Mouse (Mus musculus) forebrain, embryonic 16.5 days (tissue): ENCODE measurements around the gene Csf2rb2. TPM values are rescaled to one million over a fixed set of nuclear protein-coding genes. Genes with fewer than 3 reads are reported as not detected.
"Not testable (repeated sequence)": the region's sequence is repeated elsewhere in the genome, so short reads cannot be mapped to it uniquely, and the experiment has no call there.

ENCODE experiments used
- ATAC-seq: fragments of 200-750 bp; cut with Nextera tagmentation; 2 replicates; pipeline ENCODE4 v1.8.0; 2017; ENCODE audit warnings: mild to moderate bottlenecking, moderate library complexity
- H3K27ac ChIP-seq: fragments of 300-500 bp; sonication (generic); 2 replicates; pipeline ENCODE4 v1.5.1; 2014; ENCODE audit warnings: low read length, control low read depth
- H3K27me3 ChIP-seq: fragments of 300-500 bp; sonication (generic); replicated peaks from 2 replicates; pipeline ENCODE4 v1.6.1; 2014; ENCODE audit warnings: low read length; ENCODE audit not compliant: control insufficient read depth, insufficient read depth
- H3K36me3 ChIP-seq: fragments of 300-500 bp; sonication (generic); 2 replicates; pipeline ENCODE4 v1.6.1; 2014; ENCODE audit not compliant: control insufficient read depth, insufficient read depth
- H3K4me1 ChIP-seq: fragments of 300-500 bp; sonication (generic); replicated peaks from 2 replicates; pipeline ENCODE4 v1.6.1; 2014; ENCODE audit warnings: low read length; ENCODE audit not compliant: control insufficient read depth, insufficient read depth
- H3K4me2 ChIP-seq: fragments of 300-500 bp; sonication (generic); 2 replicates; pipeline ENCODE4 v1.6.1; 2014; ENCODE audit warnings: mild to moderate bottlenecking, low read length, control low read depth
- H3K4me3 ChIP-seq: fragments of 300-500 bp; sonication (generic); replicated peaks from 2 replicates; pipeline ENCODE4 v1.5.1; 2014; ENCODE audit warnings: mild to moderate bottlenecking, low read length, control low read depth
- H3K9ac ChIP-seq: fragments of 300-500 bp; sonication (generic); replicated peaks from 2 replicates; pipeline ENCODE4 v1.6.1; 2014; ENCODE audit warnings: low read depth, low read length, control low read depth
- H3K9me3 ChIP-seq: fragments of 300-500 bp; sonication (generic); 2 replicates; pipeline ENCODE4 v1.6.1; 2016; ENCODE audit warnings: low read length; ENCODE audit not compliant: control insufficient read depth
- WGBS: fragments of 180-500 bp; shearing (Covaris S2); extraction: QIAGEN DNeasy Blood & Tissue Kit; methylation state at CpG from one replicate; pipeline ENCODE4 v1.1.7; 2014; 5-methylcytosine and 5-hydroxymethylcytosine counted together
- polyA plus RNA-seq: library from polyadenylated mRNA; unstranded; fragments of >200 nt; fragmentation: Nextera tagmentation; extraction: Ambion mirVana; gene quantifications from 2 replicates; pipeline ENCODE4 v1.2.1, GENCODE M21; 2015

Gene Csf2rb2
- polyA plus RNA-seq, 1 experiment from 2014 or later: 0.06 TPM

DNA sequence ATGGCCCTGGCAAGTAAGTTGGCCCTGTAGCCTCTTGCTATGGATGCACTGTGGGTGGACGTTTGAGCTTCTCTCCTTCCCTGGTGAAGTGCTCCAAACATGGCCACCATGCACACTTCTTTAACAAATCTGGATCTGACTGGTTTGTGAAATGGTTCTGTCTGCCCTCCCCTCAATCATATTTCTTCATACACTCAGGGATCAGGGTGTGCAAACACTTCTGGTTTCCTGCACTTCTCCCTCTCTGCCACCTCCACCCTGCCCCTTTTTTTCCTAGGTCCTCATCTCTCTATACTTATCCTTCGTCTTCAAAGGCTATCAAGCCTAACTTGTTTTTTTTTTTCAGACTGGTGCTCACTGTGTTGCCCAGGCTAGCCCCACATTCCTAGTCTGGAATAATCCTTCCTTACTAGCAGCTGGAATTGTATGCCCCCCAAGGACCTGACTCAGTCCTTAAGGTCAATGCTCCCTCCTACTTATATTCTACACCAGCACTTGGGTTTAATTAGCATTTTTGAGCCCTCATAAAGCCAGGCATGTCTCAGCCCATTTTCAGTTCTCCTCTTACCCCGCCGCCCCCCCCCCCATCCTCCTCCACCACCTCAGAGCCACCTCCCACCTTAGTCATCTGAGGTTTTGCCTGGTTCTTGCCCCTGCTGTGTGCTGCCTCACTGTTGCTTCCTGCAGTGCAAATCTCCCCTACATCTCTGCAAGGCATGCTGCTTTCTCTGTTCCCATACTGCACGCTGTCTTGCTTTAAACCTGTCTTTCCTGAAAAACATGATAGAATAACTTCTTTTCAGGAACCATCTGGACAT, 26.2 kb upstream of the Csf2rb2 start:
- H3K27ac ChIP-seq: no peak overlapping the region

DNA sequence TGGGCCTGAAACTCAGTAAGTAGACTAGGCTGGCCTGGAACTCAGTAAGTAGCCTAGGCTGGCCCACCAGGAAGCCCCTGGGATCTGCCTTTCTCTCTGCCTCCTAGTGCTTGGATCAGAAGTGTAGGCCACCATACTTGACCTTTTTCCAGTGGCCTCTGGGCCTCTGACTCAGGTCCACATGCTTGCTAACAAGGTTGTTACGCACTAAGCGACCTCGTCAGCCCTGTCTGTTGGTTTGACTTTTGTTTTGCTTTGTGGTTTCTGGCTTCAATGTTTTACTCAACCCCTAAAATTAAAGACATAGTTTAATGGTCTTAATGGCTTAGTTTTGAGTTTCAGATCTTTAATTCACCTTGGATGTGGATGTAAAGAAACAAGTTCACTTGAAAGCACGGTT, 25.2 kb upstream of the Csf2rb2 start:
- Histone ChIP-seq H3K4me1 (no peaks in the 10 kb centered on the region), H3K4me2 (no peak overlapping the region), H3K9me3 (no peaks in the 10 kb centered on the region), H3K4me3 (no peak overlapping the region), H3K27me3 (no peaks in the 10 kb centered on the region), H3K9ac (no peak overlapping the region), H3K36me3 (no peaks in the 10 kb centered on the region), H3K27ac (no peak overlapping the region)
- WGBS: 85% methylated on average over 4 of the region's 4 CpGs
- ATAC-seq: no peak

More for the DNA sequence above, 26.2 kb upstream of the Csf2rb2 start:
- no peaks in the 10 kb centered on the region for H3K4me1 ChIP-seq
- H3K4me3 ChIP-seq: no peak overlapping the region
- WGBS: 73% methylated on average over 5 of the region's 5 CpGs
- H3K36me3 ChIP-seq: no peaks in the 10 kb centered on the region
- H3K9ac ChIP-seq: no peak overlapping the region
- H3K9me3 ChIP-seq: no peaks in the 10 kb centered on the region
- no peaks in the 10 kb centered on the region for H3K27me3 ChIP-seq
- no peak for ATAC-seq
- H3K4me2 ChIP-seq: no peak overlapping the region

DNA sequence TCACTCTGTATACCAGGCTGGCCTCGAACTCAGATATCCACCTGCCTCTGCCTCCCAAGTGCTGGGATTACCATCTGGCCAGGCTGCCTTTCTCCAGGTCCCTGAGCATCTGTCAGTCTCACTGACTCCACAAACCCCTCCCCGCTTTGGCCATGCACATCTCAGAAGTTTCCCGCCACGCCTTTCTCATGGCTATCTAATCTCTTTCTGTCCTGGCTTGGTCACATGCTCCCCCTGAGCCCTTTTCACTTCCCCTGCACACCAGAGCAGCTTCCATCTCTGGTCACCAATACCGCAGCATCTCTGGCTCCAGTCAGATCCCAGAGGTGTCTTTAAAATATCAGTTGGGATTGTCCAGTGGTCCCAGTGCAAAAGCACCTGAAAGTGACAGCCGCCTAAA, 24.5 kb upstream of the Csf2rb2 start:
- not testable (repeated sequence) for H3K36me3 ChIP-seq, H3K4me3 ChIP-seq, H3K9me3 ChIP-seq, ATAC-seq, H3K9ac ChIP-seq, H3K4me1 ChIP-seq, H3K4me2 ChIP-seq, H3K27ac ChIP-seq, H3K27me3 ChIP-seq
- 74% methylated on average over 6 of the region's 6 CpGs for WGBS

DNA sequence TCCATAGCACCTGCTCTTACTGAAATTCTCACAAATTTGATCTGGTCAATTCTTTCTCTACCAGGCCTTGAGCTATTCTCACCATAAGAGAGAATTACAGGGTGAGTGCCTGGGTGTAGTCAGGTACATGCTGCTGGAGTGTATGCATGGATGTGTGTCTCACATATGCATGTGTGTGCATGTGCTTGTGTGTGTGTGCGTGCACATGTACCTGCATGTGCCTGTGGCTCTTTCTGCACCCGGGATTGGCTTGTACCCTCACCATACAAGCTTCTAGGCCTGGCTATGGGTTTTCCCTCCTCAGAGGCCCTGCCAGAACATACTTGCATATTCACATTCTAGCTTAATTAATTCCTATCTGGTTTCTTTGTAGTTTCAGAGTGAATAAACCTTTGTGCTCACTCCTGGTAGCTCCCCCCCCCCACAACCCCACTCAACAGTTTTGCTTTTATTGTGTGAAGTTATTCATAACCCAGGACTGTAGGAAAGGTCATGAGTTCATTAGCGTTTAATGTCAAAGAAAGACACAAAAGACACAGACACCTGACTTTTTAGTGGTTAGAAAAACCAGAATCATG, 23.1 kb upstream of the Csf2rb2 start:
- WGBS: 61% methylated on average over 3 of the region's 3 CpGs
- no peaks in the 10 kb centered on the region for H3K9me3 ChIP-seq

GRCm38 (mm10) chr15:78327753-78328341, 22.3 kb upstream of the Csf2rb2 start:
- H3K9ac ChIP-seq, H3K4me1 ChIP-seq, H3K4me2 ChIP-seq, ATAC-seq, H3K36me3 ChIP-seq, H3K27me3 ChIP-seq, H3K9me3 ChIP-seq, H3K4me3 ChIP-seq, H3K27ac ChIP-seq: not testable (repeated sequence)
- WGBS: 86% methylated on average over 6 of the region's 6 CpGs

More for the DNA sequence above, 23.1 kb upstream of the Csf2rb2 start:
- no peaks in the 10 kb centered on the region for H3K4me1 ChIP-seq
- no peak overlapping the region for H3K4me3 ChIP-seq
- no peak overlapping the region for H3K27ac ChIP-seq
- ATAC-seq: no peak
- H3K27me3 ChIP-seq: no peaks in the 10 kb centered on the region
- no peak overlapping the region for H3K9ac ChIP-seq
- H3K4me2 ChIP-seq: no peak overlapping the region
- H3K36me3 ChIP-seq: no peaks in the 10 kb centered on the region

DNA sequence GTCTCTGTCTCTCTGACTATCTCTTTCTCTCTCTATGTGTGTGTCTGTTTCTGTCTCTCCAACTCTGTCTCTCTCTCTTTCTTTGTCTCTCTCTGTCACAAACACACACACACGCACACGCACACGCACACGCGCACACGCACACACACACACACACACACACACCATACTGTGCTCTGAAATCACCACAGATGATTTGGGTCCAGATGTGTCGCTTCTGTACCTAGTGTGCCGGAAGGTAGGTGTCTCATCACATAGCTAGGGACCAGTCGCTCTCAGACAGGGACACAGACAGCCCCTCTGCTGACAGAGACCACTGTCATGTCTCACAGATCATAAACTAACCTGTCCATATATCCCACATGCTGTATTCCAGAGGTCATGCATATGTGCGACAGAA, 21.2 kb upstream of the Csf2rb2 start:
- WGBS: 92% methylated on average over 10 of the region's 10 CpGs
- H3K36me3 ChIP-seq: no peaks in the 10 kb centered on the region
- H3K9me3 ChIP-seq: no peaks in the 10 kb centered on the region
- ATAC-seq: no peak
- no peak overlapping the region for H3K4me2 ChIP-seq
- no peak overlapping the region for H3K27ac ChIP-seq
- H3K9ac ChIP-seq: no peak overlapping the region
- H3K4me3 ChIP-seq: no peak overlapping the region
- no peaks in the 10 kb centered on the region for H3K27me3 ChIP-seq
- H3K4me1 ChIP-seq: no peaks in the 10 kb centered on the region

DNA sequence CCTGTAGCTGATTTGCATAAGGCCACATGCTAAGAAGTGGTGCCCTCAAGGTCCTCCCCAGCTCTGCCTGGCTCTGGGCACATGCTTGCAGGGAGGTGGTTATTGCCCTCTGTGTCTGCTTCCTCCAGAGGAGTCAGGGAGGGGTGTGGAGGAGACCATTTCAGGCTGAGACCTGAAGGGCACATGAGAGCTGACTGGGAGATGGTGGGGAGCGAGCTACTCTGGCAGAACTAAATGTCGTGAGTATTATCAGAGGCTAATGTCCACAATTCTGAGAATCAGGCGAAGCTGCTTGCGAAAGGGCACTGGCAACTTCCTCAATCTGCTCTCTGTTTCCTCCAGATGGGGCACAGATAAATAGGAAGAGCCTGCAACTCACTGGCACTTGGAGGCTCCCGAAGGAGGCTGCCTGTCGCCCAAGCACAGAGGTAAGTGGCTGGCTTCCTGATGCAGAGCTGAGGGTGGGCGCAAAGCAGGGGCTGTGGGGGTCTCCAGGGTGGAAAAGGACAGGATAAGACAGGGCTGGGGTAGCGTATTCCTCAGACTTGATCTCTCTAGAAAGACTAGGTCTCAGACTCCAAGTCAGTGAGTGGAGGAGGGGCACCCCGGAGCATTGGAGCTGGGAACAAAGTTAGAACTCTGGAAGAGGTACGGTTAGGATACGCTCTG, 20.3 kb upstream of the Csf2rb2 start, which contains the start of gene Csf2rb:
Gene Csf2rb, plus strand, starts transcription at position 82 of the 669 bp plus-strand sequence.
- H3K36me3 ChIP-seq: no peaks in the 10 kb centered on the region
- no peak within 1 kb of the TSS for H3K27ac ChIP-seq
- no peak within 1 kb of the TSS for H3K4me3 ChIP-seq
- H3K4me1 ChIP-seq: no peaks in the 10 kb centered on the region
- H3K27me3 ChIP-seq: no peaks in the 10 kb centered on the region
- no peak within 1 kb of the TSS for H3K9ac ChIP-seq
- WGBS: 87% methylated on average over 11 of the region's 11 CpGs
- ATAC-seq: no peak
- no peaks in the 10 kb centered on the region for H3K9me3 ChIP-seq
- no peak within 1 kb of the TSS for H3K4me2 ChIP-seq

DNA sequence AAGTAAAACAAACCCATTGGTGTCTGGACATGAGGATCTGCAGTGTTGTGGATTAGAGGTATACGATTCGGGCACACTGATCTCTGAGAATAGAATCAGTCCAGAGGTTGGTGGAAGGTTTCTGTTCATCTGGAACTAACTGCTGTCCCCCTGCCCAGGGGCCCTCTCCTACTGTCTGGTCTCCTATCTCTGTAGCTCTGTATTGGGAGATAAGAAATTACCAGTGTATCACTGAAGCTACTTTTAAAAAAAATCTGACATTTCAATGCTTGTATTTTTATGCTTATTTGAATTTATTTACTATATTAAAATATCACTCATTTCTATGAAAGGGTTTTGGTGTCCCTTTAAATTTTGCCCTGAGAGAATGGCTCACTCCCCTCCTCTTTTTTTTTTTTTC, 18.8 kb upstream of the Csf2rb2 start:
- Histone ChIP-seq H3K9me3 (no peaks in the 10 kb centered on the region), H3K9ac (no peak overlapping the region), H3K27ac (no peak overlapping the region), H3K36me3 (no peaks in the 10 kb centered on the region), H3K27me3 (no peaks in the 10 kb centered on the region), H3K4me2 (no peak overlapping the region), H3K4me3 (no peak overlapping the region), H3K4me1 (no peaks in the 10 kb centered on the region)
- WGBS: 98% methylated on average over 2 of the region's 2 CpGs
- no peak for ATAC-seq

GRCm38 (mm10) chr15:78323366-78323765, 17.8 kb upstream of the Csf2rb2 start:
- Histone ChIP-seq H3K4me1 (no peaks in the 10 kb centered on the region), H3K27me3 (no peaks in the 10 kb centered on the region), H3K27ac (no peak overlapping the region), H3K4me2 (no peak overlapping the region), H3K36me3 (no peaks in the 10 kb centered on the region), H3K4me3 (no peak overlapping the region), H3K9me3 (no peaks in the 10 kb centered on the region), H3K9ac (no peak overlapping the region)
- WGBS: 87% methylated on average over 1 of the region's 1 CpGs
- no peak for ATAC-seq
